Mouse (Mus musculus) kidney, embryonic 16.5 days (tissue): ENCODE data around the gene Epb41l2. TPM values are rescaled to one million over a fixed set of nuclear protein-coding genes. Genes with fewer than 3 reads are reported as not detected.

Experiments
- ATAC-seq: fragments of 200-750 bp; cut with Nextera tagmentation; 2 replicates; pipeline ENCODE4 v1.8.0; 2017; ENCODE audit warnings: moderate TSS enrichment; ENCODE audit not compliant: low FRiP score, low TSS enrichment
- H3K27ac ChIP-seq: fragments of 300-500 bp; sonication (generic); 2 replicates; pipeline ENCODE4 v1.5.1; 2014; ENCODE audit warnings: low read length
- H3K27me3 ChIP-seq: fragments of 300-500 bp; sonication (generic); 2 replicates; pipeline ENCODE4 v1.6.1; 2014; ENCODE audit warnings: low read length, control low read depth, mixed read lengths; ENCODE audit not compliant: insufficient read depth
- H3K36me3 ChIP-seq: fragments of 300-500 bp; sonication (generic); 2 replicates; pipeline ENCODE4 v1.6.1; 2014; ENCODE audit warnings: low read length, control low read depth, mixed read lengths; ENCODE audit not compliant: insufficient read depth
- H3K4me1 ChIP-seq: fragments of 300-500 bp; sonication (generic); 2 replicates; pipeline ENCODE4 v1.6.1; 2014; ENCODE audit warnings: low read length, control low read depth, mixed read lengths; ENCODE audit not compliant: insufficient read depth
- H3K4me2 ChIP-seq: fragments of 300-500 bp; sonication (generic); replicated peaks from 2 replicates; pipeline ENCODE4 v1.6.1; 2014; ENCODE audit warnings: low read depth, low read length
- H3K4me3 ChIP-seq: fragments of 300-500 bp; sonication (generic); 2 replicates; pipeline ENCODE4 v1.5.1; 2014; ENCODE audit warnings: mild to moderate bottlenecking, low read length
- H3K9ac ChIP-seq: fragments of 300-500 bp; sonication (generic); replicated peaks from 2 replicates; pipeline ENCODE4 v1.6.1; 2014; ENCODE audit warnings: low read length
- H3K9me3 ChIP-seq: fragments of 300-500 bp; sonication (generic); 2 replicates; pipeline ENCODE4 v1.6.1; 2016; ENCODE audit warnings: low read length, control low read depth
- WGBS: fragments of 180-500 bp; shearing (Covaris S2); extraction: QIAGEN DNeasy Blood & Tissue Kit; methylation state at CpG from one replicate; pipeline ENCODE4 v1.1.7; 2014; 5-methylcytosine and 5-hydroxymethylcytosine counted together
- polyA plus RNA-seq: library from polyadenylated mRNA; unstranded; fragments of >200 nt; fragmentation: Nextera tagmentation; extraction: Ambion mirVana; gene quantifications from 2 replicates; pipeline ENCODE4 v1.2.1, GENCODE M21; 2015

The Epb41l2 gene
- polyA plus RNA-seq, 1 experiment from 2014 or later = 74.9 TPM

- Histone ChIP-seq H3K27me3 (no peaks in the 10 kb centered on the region), H3K4me2 (no peak overlapping the region), H3K4me1 (no peaks in the 10 kb centered on the region), H3K9ac (no peak overlapping the region), H3K9me3 (no peaks in the 10 kb centered on the region), H3K4me3 (no peak overlapping the region), H3K36me3 (no peaks in the 10 kb centered on the region), H3K27ac (no peak overlapping the region)
- WGBS = 64% methylated on average over 13 of the region's 13 CpGs
- ATAC-seq = no peak
Observed at GRCm38 (mm10) chr10:25531335-25531734, 171.7 kb downstream of the Epb41l2 start.

DNA sequence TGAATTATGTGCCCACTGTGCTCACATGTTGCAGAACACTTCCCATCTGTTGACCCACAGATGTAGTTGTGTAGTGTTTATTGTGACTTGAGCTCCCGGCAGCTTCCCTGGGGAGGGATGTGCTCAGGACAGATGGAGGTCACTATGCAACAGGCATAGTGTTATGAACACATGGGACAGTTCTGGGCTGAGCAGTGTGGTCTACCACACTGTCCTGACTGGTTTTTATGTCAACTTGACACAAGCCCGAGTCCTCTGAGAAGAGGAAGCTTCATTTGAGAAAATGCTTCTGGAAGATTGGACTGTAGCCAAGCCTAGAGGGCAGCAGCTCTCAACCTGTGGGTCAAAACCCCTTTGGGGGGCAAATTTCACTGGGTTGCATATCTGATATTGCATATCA lies 173.5 kb downstream of the Epb41l2 start:
- no peak for ATAC-seq
- 62% methylated on average over 2 of the region's 2 CpGs for WGBS

DNA sequence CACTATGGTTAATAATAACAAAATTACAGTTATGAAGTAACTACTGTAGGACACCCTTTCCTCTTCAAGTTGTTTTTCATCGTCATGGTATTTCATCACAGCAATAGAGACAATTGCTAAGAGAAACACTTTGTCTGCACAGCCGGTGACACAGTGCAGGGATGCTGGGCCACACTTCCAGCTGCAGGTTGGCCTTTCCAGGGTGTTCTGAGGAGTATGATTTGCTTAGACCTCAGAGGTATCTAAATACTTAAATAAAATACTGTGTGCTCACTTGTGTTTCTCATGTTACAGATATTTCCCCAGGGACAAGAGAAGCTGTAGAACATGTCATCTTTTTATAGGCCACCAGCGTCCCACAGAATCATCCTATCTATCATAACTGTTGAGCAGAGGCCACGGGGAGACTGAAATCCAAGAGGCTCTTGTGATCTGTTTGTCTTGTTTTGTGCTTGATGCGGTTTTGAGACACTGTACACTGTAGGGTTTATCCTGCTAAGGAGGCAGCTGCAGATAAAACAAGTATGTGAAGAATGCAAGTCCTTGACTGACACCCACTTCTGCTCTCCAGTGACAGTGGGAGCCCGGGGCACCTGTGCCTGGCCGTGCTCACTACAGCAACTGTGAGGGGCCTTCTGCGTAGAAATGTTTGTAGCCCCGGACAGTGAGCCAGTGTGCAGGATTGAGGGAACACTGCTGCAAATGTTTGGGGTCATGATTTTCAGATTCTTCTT lies 174.1 kb downstream of the Epb41l2 start:
- H3K36me3 ChIP-seq = no peaks in the 10 kb centered on the region
- no peaks in the 10 kb centered on the region for H3K9me3 ChIP-seq
- no peak overlapping the region for H3K27ac ChIP-seq
- H3K9ac ChIP-seq = no peak overlapping the region
- H3K4me2 ChIP-seq = no peak overlapping the region
- no peak overlapping the region for H3K4me3 ChIP-seq
- no peaks in the 10 kb centered on the region for H3K4me1 ChIP-seq
- no peaks in the 10 kb centered on the region for H3K27me3 ChIP-seq
- no peak for ATAC-seq
- 60% methylated on average over 9 of the region's 9 CpGs for WGBS

More for the DNA sequence above, 173.5 kb downstream of the Epb41l2 start:
- no peak overlapping the region for H3K27ac ChIP-seq
- H3K4me2 ChIP-seq = no peak overlapping the region
- no peaks in the 10 kb centered on the region for H3K9me3 ChIP-seq
- H3K36me3 ChIP-seq = no peaks in the 10 kb centered on the region
- H3K4me1 ChIP-seq = no peaks in the 10 kb centered on the region
- no peaks in the 10 kb centered on the region for H3K27me3 ChIP-seq
- H3K9ac ChIP-seq = no peak overlapping the region
- H3K4me3 ChIP-seq = no peak overlapping the region

DNA sequence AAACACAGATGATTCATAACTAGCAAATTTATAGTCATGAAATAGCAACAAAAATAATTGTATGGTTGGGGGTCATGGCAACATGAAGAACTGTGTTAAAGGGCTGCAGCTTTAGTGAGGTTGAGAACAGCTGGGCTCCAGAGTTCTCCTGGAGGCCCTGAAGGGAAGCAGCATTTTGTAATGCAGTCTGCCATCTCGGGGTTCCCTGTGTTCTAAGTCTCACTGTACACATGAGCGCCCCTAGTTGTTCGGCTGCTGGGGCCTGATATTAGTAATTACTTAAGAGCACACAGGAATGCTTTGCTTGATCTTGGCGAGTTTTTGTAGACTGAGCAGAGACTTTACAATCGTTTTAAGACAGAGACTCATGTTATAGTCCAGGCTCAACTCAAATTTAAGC lies 174.9 kb downstream of the Epb41l2 start:
- no peaks in the 10 kb centered on the region for H3K36me3 ChIP-seq
- no peak overlapping the region for H3K4me2 ChIP-seq
- no peak overlapping the region for H3K27ac ChIP-seq
- H3K9ac ChIP-seq = no peak overlapping the region
- no peak overlapping the region for H3K4me3 ChIP-seq
- H3K27me3 ChIP-seq = no peaks in the 10 kb centered on the region
- no peaks in the 10 kb centered on the region for H3K4me1 ChIP-seq
- H3K9me3 ChIP-seq = no peaks in the 10 kb centered on the region
- no peak for ATAC-seq
- 72% methylated on average over 5 of the region's 5 CpGs for WGBS

DNA sequence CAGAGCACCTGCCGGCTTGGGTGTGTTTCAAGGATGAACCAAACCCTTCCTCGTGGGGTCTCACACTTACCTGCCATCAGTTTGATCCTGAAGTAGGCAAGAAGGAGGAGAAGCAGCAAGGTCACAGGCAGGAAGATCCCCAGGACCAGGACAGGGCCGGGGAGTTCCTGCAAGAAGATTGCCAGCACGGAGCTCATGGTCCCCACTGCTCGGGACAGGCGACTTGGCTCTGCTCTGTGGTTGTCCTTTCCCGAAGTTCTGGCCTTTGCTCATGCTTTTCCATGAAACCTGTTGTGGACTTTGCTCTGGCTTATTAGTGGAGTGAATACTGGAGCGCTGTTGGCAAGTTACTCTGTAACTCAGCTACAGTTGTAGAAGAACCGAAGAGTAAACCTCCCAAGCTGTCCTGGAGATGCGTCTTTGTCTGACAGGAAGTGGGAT lies 176.3 kb downstream of the Epb41l2 start, which contains the start of gene Smlr1:
Gene Smlr1 (minus strand): TSS at position 377 of the 441 bp plus-strand sequence.
- H3K4me2 ChIP-seq = no peak within 1 kb of the TSS
- 88% methylated on average over 10 of the region's 10 CpGs for WGBS
- no peaks in the 10 kb centered on the region for H3K36me3 ChIP-seq
- H3K27me3 ChIP-seq = no peaks in the 10 kb centered on the region
- H3K9ac ChIP-seq = no peak within 1 kb of the TSS
- H3K4me3 ChIP-seq = no peak within 1 kb of the TSS
- H3K27ac ChIP-seq = no peak within 1 kb of the TSS
- no peak for ATAC-seq
- H3K9me3 ChIP-seq = no peaks in the 10 kb centered on the region
- no peaks in the 10 kb centered on the region for H3K4me1 ChIP-seq

DNA sequence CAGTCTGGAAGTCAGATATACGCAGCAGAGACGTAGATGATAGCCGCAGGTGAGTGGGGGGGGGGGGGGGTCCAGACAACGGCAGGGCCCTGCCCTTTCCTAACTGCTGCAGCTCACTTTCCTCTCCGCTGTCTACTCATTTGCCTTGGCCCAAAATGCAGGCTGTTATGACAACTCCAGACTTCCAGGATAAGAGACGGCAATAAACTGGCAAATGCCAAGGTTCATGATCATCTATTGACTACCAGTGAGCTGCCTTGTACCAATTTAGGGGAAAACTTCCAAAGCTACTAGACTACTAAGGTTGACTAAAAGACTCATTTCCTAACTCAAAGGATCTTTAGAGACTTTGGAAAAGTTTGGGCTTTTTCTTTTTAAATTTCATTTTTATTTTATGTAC lies 177.0 kb downstream of the Epb41l2 start:
- Histone ChIP-seq H3K27ac (no peak overlapping the region), H3K4me2 (no peak overlapping the region), H3K4me3 (no peak overlapping the region), H3K4me1 (no peaks in the 10 kb centered on the region), H3K9me3 (no peaks in the 10 kb centered on the region), H3K36me3 (no peaks in the 10 kb centered on the region), H3K9ac (no peak overlapping the region), H3K27me3 (no peaks in the 10 kb centered on the region)
- WGBS = 93% methylated on average over 6 of the region's 6 CpGs
- no peak for ATAC-seq

DNA sequence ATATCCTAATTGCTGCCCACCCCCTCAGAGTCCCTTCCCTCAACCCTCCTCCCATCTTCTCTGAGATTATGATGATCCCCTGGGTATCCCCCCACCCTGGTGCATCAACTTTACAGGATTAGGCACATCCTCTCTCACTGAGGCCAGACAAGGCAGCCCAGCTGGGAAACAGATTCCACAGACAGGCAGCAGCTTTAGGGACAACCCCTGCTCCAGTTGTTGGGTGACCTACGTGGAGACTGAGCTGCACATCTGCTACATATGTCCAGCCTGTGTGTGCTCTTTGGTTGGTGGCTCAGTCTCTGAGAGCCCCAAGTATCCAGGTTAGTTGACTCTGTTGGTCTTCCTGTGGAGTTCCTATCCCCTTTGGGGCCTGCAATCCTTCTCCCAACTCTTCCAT lies 179.1 kb downstream of the Epb41l2 start:
- Histone ChIP-seq H3K27ac (no peak overlapping the region), H3K4me1 (no peaks in the 10 kb centered on the region)

DNA sequence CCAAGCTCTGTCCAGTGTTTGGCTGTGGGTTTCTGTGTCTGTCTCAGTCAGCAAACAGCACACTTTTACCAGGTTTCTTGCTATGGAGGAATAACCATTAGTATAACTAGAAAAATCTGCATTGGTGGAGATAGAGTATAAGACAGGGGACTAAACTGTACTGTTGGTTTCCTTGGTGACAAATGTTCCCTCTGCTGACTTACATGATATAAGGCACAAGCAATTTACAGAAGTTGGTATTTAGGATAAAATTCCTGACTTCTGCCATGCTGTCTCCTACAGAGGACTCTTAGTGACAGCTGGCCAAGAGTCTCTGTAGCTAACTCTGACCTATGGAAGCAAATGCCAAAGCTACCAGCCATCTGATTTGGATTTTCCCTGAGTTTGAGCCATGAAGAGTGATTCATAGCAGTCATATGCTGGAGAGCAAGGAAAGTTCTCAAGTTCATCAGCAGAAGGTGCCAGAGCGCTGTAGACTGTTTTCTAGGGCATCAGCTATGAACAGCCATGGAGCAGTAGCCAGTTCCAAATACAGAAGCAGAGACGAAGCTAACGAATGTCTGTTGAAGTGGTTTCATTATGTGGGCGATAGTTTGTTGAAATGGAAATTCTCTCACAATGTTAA lies 179.7 kb downstream of the Epb41l2 start:
- H3K4me1 ChIP-seq = no peaks in the 10 kb centered on the region
- 90% methylated on average over 4 of the region's 4 CpGs for WGBS
- no peak overlapping the region for H3K4me2 ChIP-seq
- H3K4me3 ChIP-seq = no peak overlapping the region
- no peaks in the 10 kb centered on the region for H3K27me3 ChIP-seq
- H3K27ac ChIP-seq = no peak overlapping the region
- no peaks in the 10 kb centered on the region for H3K9me3 ChIP-seq
- no peak overlapping the region for H3K9ac ChIP-seq
- no peaks in the 10 kb centered on the region for H3K36me3 ChIP-seq
- no peak for ATAC-seq

More for the DNA sequence above, 179.1 kb downstream of the Epb41l2 start:
- WGBS = 78% methylated on average over 1 of the region's 1 CpGs
- Histone ChIP-seq H3K9ac (no peak overlapping the region), H3K4me3 (no peak overlapping the region), H3K9me3 (no peaks in the 10 kb centered on the region), H3K36me3 (no peaks in the 10 kb centered on the region), H3K4me2 (no peak overlapping the region), H3K27me3 (no peaks in the 10 kb centered on the region)
- ATAC-seq = no peak

- Histone ChIP-seq H3K9ac (no peak overlapping the region), H3K36me3 (no peaks in the 10 kb centered on the region), H3K4me1 (no peaks in the 10 kb centered on the region), H3K4me2 (no peak overlapping the region), H3K27me3 (no peaks in the 10 kb centered on the region), H3K27ac (no peak overlapping the region), H3K4me3 (no peak overlapping the region), H3K9me3 (no peaks in the 10 kb centered on the region)
- WGBS = 77% methylated on average over 6 of the region's 6 CpGs
- ATAC-seq = no peak
Observed at GRCm38 (mm10) chr10:25539771-25540168, 180.2 kb downstream of the Epb41l2 start.

DNA sequence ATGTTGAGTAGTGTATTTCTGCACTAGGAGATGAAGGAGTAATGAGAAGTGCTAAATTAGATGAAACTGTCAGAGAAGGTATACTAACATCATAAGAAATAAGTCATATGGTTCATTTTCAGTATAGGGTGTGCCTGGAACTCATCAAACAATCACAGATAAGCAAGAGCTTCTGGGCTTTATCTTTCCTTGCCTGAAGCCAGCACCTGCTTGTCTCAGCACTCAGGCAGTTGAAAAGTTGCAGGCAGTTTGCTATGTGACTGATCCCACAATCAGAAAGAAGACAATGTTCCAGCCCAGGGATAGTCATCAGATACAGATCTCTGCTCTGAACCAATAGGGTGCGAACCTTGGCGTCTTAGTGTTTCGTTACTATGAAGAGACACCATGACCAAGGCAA lies 181.5 kb downstream of the Epb41l2 start:
- WGBS = 98% methylated on average over 3 of the region's 3 CpGs
- Histone ChIP-seq H3K27me3 (no peaks in the 10 kb centered on the region), H3K9ac (no peak overlapping the region), H3K27ac (no peak overlapping the region), H3K4me3 (no peak overlapping the region), H3K36me3 (no peaks in the 10 kb centered on the region), H3K9me3 (no peaks in the 10 kb centered on the region), H3K4me2 (no peak overlapping the region), H3K4me1 (no peaks in the 10 kb centered on the region)
- ATAC-seq = no peak
